Mouse (Mus musculus) cerebellum, adult 2 months (tissue): ENCODE data around the gene Tulp2. TPM values are rescaled to one million over a fixed set of nuclear protein-coding genes. Genes with fewer than 3 reads are reported as not detected.
A peak's percentile ranks its signal among the peaks of the same experiment; 100 is the strongest.
"Not testable (repeated sequence)": the region's sequence is repeated elsewhere in the genome, so short reads cannot be mapped to it uniquely, and the experiment has no call there.

Source experiments
- DNase-seq, 2 experiments: peaks; one replicate each; pipeline ENCODE4 v3.0.0; 2021
- H3K27ac ChIP-seq: fragments of 200-500 bp; 2 replicates; pipeline ENCODE4 v1.5.1; 2012; ENCODE audit warnings: low read length, control low read depth, inconsistent platforms; ENCODE audit not compliant: insufficient read depth
- H3K27me3 ChIP-seq: fragments of 200-500 bp; 2 replicates; pipeline ENCODE4 v1.6.1; 2012; ENCODE audit warnings: inconsistent platforms, mild to moderate bottlenecking, low read length, moderate library complexity; ENCODE audit not compliant: control insufficient read depth, insufficient read depth
- H3K4me1 ChIP-seq: fragments of 200-500 bp; 2 replicates; pipeline ENCODE4 v1.6.1; 2011; ENCODE audit warnings: low read length; ENCODE audit not compliant: control insufficient read depth, insufficient read depth
- H3K4me3 ChIP-seq: fragments of 200-500 bp; replicated peaks from 2 replicates; pipeline ENCODE3; 2011; ENCODE audit warnings: mild to moderate bottlenecking, low read depth, low read length, control low read depth; ENCODE audit not compliant: insufficient read depth
- CTCF ChIP-seq: fragments of 200-500 bp; IDR thresholded peaks from 2 replicates; pipeline ENCODE4 v1.5.1; 2011; ENCODE audit warnings: low read depth, mild to moderate bottlenecking, control low read depth, low read length, moderate library complexity, borderline replicate concordance; ENCODE audit not compliant: insufficient read depth
- POLR2A ChIP-seq: fragments of 200-500 bp; IDR thresholded peaks from 2 replicates; pipeline ENCODE4 v1.6.1; 2011; ENCODE audit warnings: low read length, control low read depth, borderline replicate concordance; ENCODE audit not compliant: insufficient read depth
- WGBS: fragments of 180-500 bp; shearing (Covaris S2); methylation state at CpG from one replicate; pipeline ENCODE4 v1.1.7; 2018; 5-methylcytosine and 5-hydroxymethylcytosine counted together
- polyA plus RNA-seq: library from polyadenylated mRNA; depleted of rRNA; stranded (reverse); fragments of >200 nt; gene quantifications from 2 replicates; pipeline ENCODE4 v1.2.3, GENCODE M21; 2012

Gene Tulp2
- polyA plus RNA-seq, 1 experiment, result not detected

DNA sequence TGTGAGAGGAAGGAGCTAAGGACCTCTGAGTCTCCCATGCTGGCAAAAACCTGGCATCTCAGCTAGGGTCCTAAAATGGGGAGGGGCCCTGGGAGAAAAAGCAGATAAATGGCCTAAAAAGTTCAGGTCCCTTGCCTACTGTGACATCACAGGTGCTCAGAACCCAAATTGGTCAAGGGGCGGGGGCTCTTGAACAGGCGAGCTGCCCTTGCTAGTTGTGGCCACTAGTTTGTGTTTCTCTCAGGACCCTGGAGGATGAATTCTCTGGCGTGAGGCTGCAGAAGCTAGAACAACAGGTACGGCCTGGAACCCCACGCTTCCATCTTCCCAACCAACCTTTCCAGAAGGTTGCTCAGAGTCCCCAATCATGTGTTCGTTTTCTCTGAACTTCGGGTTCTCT is 32.7 kb downstream of the Tulp2 start:
- no peaks in the 10 kb centered on the region for H3K27me3 ChIP-seq
- 85% methylated on average over 7 of the region's 7 CpGs for WGBS
- H3K4me1 ChIP-seq, result no peaks in the 10 kb centered on the region
- TF ChIP-seq CTCF (no peak), POLR2A (no peak)
- no peak overlapping the region for H3K4me3 ChIP-seq
- no peak overlapping the region for H3K27ac ChIP-seq
- no peak for DNase-seq

DNA sequence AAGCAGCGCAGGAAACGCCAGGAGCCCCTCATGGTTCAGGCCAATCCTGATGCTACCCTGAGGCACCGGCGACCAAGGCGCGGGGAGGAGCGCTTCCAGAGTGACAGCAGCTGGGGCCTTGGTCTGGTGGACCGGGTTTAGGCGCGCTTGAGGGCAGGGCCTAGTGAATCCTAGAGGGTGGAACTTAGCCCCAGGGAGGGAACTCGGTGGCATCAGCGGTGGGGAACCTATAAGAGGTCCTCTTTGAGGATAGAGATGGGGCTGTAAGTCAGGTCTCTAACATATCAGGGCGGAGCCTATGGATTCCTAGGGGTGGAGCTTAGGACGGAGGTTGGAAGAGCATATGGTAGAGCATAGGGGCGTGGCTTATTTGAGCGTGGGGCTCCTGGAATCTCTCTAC is 33.8 kb downstream of the Tulp2 start:
- WGBS, result 37% methylated on average over 16 of the region's 16 CpGs
- H3K4me3 ChIP-seq, result no peak overlapping the region
- TF ChIP-seq CTCF (no peak), POLR2A (no peak)
- no peak for DNase-seq
- no peaks in the 10 kb centered on the region for H3K4me1 ChIP-seq
- no peaks in the 10 kb centered on the region for H3K27me3 ChIP-seq
- H3K27ac ChIP-seq, result no peak overlapping the region

DNA sequence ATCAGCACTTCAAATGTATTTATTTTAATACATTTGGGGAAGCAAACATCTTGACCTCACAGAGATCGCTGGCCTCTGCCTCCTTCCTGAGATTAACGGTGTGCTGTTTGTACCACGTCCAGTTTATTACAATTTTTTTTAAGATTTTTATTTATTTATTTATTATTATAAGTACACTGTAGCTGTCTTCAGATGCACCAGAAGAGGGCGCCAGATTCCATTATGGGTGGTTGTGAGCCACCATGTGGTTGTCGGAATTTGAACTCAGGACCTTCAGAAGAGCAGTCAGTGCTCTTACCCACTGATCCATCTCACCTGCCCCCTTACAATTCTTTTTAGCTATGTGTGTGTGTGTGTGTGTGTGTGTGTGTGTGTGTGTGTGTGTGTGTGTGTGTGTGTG is 35.2 kb downstream of the Tulp2 start:
- not testable (repeated sequence) for H3K27me3 ChIP-seq, H3K4me3 ChIP-seq, H3K27ac ChIP-seq, H3K4me1 ChIP-seq, DNase-seq
- 59% methylated on average over 5 of the region's 5 CpGs for WGBS

DNA sequence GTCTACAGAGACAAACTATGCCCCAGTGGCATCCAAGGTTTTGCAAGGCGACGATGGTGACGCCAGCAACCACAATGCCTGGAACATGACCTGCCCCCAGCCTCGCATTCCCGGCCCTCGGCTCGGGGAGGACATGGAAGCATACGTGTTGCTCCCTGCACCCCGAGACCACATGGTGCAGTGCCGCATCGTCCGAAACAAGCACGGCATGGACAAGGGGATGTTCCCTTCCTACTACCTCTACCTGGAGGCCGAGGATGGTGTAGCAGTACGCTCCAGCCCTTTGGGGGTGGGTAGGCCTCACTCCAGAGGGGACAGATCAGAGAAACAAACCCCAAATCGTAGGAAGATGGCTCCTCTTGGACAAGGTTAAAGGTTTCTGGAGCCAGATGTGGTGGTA is 36.9 kb downstream of the Tulp2 start:
- DNase-seq, result no peak
- peaks cover 6% of the 10 kb centered on the region; the same call in 1 of the 2 replicates for H3K4me1 ChIP-seq
- H3K27ac ChIP-seq, result no peak overlapping the region
- no peak overlapping the region for H3K4me3 ChIP-seq
- 93% methylated on average over 16 of the region's 16 CpGs for WGBS
- H3K27me3 ChIP-seq, result no peaks in the 10 kb centered on the region
- no peak for TF ChIP-seq CTCF
- no peak for TF ChIP-seq POLR2A

DNA sequence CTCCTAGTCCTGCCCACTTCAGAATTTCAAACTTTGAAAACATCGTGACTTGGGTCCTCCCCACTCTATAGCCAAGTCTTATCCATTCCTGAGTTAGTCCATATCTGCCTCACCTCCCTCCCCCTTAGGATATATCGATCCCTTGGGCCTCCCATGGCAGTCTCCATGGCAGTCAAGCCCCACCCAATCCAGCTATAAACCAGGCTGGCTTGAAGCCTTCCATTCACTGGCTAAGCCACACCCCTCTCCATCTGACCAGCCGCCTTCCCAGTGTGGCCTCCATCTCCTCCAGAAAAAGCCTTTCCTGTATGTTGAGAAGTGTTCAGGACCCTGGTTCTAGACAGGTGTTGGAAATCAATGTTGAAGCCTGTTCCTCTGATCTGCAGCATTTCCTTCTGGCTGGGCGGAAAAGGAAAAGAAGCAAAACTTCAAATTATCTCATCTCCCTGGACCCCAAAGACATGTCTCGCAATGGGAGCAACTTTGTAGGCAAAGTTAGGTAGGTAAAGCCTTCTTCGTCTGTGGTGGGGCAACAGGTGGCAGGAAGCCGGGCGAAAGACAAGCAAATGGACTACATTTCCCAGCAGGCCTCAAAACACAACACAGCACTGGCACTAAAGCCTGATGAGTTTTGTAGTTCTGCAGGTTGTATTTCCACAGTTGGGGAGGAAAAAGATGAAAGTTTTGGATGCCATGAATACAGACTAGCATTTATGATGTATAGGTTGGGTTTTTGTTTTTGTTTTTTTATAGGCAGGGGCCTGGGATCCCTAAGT is 37.9 kb downstream of the Tulp2 start:
- H3K27me3 ChIP-seq, result no peaks in the 10 kb centered on the region
- H3K27ac ChIP-seq, result no peak overlapping the region
- no peak for TF ChIP-seq CTCF
- no peak for TF ChIP-seq POLR2A
- H3K4me3 ChIP-seq, result no peak overlapping the region
- DNase-seq, result no peak
- WGBS, result 70% methylated on average over 8 of the region's 8 CpGs
- peaks cover 13% of the 10 kb centered on the region for H3K4me1 ChIP-seq

DNA sequence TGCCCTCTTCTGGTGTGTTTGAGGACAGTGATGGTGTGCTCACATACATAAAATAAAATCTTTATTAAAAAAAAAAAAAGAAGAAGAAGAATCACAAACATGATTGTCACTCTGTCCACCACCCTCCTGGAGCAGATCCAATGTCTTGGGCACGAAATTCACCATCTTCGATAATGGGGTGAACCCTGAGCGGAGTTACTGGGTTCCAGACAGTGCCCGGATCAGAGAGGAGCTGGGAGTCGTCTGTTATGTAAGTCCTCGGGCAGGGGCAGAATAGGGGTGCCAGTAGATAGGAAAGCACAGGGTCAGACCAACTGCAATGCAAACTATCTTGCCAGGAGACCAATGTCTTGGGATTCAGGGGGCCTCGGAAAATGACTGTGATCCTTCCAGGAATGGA is 38.9 kb downstream of the Tulp2 start:
- Histone ChIP-seq H3K27ac (no peak overlapping the region), H3K4me3 (no peak overlapping the region), H3K27me3 (no peaks in the 10 kb centered on the region), H3K4me1 (peaks cover 13% of the 10 kb centered on the region)
- WGBS, result 90% methylated on average over 7 of the region's 7 CpGs
- TF ChIP-seq CTCF (no peak), POLR2A (no peak)
- no peak for DNase-seq

DNA sequence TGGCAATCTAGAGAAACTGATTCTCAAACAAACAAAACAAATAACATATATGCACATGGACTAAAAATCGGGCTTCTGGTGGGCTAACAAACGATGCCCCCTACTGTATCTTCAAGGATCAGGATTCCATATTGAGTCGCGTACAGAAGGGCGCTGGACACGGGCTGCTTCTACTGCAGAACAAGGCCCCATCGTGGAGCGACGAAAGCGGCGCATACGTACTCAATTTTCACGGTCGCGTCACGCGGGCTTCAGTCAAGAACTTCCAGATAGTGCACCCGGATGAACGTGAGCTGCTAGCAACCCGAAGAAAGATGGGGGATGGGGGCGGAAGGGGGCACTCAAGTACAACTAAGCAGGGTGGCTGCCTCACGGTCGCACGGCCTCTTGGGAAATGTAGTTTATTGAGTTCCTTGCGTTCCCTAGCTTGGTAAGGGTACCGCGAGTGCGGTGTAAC is 40.1 kb downstream of the Tulp2 start:
- WGBS, result under 1% methylated on average over 28 of the region's 28 CpGs
- Histone ChIP-seq H3K27me3 (no peaks in the 10 kb centered on the region), H3K4me1 (peaks cover 13% of the 10 kb centered on the region), H3K4me3 (peak overlapping the region; percentile 84), H3K27ac (peak overlapping the region; percentile 67)
- TF ChIP-seq POLR2A, result peak; percentile 57; the same call in 1 of the 2 replicates
- peak; percentile 10; the same call in 1 of the 2 replicates for TF ChIP-seq CTCF
- peak; percentile 86 for DNase-seq

DNA sequence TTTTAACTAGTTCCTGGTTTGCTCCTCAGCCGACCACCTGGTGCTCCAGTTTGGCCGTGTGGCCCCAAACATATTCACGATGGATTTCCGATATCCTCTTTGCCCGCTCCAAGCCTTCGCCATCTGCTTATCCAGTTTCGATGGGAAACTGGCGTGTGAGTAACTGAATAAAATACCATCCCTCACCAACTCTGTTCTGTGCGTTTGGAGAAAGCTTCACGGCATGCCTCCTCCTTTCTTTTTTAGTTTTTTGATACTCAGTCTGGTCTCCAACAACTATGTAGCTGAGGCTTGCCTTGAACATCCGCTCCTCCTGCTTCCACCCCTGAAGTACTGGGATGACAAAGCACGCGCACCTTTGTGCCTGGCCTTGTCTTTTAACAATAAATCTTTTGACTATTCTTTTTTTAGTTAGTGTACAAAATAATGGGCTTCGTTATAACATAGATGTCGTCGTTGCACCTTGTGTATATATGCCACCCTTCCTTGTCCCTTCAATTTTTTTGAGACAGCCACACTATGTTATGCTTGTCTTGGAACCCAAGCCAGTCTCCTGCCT is 40.6 kb downstream of the Tulp2 start:
- Histone ChIP-seq H3K4me3 (peak overlapping the region; percentile 84), H3K4me1 (peaks cover 13% of the 10 kb centered on the region), H3K27me3 (no peaks in the 10 kb centered on the region), H3K27ac (no peak overlapping the region)
- 52% methylated on average over 16 of the region's 16 CpGs for WGBS
- DNase-seq, result no peak
- no peak for TF ChIP-seq POLR2A
- TF ChIP-seq CTCF, result no peak
